Mouse (Mus musculus) right cerebral cortex, adult 2 months (tissue): ENCODE data around the gene Gm9970.
A peak's percentile ranks its signal among the peaks of the same experiment; 100 is the strongest.

ENCODE experiments used
- DNase-seq, 2 experiments: peaks; one replicate each; pipeline ENCODE4 v3.0.0; 2021 to 2022; ENCODE audit warnings: low spot score in 2 of 2

Gene Gm9970

DNA sequence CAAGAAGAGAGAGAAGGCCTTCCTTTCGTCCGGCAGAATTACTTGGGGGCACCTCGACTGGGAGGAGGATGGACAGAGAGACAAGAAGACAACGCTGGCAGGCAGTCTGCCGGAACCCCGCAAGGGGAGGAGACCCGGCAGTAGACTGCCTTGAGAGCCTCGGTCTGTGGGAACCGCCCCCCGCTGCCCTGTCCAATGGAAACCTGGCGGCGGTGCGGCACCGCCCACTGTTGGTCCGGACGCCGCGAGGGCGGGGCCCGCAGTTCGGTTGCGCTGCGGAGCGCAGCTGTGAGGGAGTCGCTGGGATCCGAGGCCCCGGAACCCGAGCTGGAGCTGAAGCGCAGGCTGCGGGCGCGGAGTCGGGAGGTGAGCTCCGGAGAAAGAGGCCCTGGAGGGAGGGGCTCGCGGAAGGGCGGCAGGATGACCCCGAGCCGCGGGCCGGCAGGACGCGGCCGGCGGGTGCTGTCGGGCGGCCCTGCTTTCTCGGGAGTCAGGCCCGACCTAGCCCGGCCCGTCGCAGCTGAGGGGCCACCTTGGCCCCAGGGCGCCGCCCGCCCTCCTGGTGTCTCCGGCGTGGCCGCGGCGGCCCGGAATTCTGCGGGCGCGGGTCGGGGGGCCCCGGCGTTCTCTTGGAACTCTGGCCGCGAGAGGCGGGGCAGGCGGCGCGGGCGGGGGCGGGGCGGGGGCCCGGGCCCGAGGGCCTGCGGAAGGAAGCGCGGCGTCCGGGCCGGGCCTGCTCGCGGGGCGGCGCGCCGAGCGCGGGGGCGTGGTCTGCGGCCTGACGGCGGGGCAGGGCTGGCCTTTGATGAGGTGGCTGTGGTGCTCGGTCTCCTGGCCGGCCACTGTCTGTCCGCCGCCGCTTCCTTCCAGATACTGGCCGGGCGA is at the start of gene Gm9970, which contains the start of gene Nrbp1:
Gene Gm9970, minus strand, starts transcription at position 596 of the 885 bp plus-strand sequence.
Gene Nrbp1, plus strand, starts transcription at position 228 of the 885 bp plus-strand sequence.
- DNase-seq, result peak; percentile 93 to 95

DNA sequence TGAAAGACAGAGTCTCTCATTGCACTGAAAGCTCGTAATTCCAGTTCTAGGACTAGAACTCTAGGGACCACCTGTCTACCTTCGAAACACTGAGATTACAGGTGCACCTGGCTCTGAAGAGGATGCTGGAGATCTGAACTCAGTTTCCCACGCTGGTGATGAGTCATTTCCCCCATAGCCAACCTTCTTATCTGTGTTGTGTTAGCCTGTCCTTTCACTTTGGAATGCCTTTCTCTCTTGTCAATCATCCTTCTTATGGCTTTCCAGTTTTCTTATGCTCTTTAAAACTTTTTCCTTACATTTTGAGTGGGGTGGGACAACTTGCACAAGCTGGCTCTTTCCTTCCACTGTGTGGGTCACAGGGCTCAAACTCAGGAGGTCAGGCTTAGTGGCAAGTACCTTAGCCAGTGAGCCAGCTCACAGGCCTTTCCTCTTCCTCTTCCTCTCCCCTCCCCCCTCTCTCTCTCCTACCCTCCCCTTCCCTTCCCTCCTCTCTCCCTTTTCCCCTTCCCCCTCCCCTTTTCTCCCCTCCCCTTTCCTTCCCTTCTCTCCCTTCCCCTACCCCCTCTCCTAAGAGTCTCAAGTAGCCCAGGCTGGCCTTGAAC is 48.7 kb upstream of the Gm9970 start:
- DNase-seq, result no peak

DNA sequence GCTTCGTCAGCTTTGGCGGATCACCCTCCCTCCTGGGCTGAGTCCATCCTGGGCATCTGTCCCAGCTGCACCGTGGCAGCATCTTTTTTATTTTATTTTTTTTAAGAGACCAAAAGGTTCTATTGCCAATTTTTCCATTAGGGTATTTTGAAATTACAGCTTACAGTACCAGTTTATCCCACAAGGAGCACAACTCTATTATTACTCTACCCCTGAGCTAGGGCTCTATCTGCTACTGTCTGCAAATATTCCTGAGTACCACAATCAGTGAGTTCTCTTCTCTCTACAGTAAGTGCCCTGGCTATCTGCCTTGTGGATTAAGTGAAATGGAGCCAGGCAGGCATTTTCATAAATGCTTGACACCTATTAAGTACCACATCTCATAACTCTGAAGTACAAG is 47.6 kb upstream of the Gm9970 start:
- no peak for DNase-seq

DNA sequence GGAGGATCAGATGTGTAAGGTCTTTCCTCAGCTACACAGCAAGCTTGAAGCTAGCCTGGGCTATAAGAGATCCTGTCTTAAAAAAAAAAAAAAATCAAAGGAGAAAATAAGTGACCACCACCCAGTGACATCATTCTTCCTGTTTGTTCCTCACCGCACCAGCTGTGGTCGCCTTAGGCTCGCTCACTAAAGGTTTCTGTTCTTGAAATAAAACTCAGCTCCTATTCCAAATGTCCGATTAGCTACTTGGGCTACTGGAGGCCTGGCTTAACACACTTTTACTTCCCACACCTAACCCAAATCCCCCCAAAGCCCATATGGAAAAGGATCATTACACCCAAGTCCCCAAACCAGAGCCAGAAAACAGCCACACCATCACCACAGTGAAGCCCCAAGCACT is 47.2 kb upstream of the Gm9970 start:
- DNase-seq, result no peak

DNA sequence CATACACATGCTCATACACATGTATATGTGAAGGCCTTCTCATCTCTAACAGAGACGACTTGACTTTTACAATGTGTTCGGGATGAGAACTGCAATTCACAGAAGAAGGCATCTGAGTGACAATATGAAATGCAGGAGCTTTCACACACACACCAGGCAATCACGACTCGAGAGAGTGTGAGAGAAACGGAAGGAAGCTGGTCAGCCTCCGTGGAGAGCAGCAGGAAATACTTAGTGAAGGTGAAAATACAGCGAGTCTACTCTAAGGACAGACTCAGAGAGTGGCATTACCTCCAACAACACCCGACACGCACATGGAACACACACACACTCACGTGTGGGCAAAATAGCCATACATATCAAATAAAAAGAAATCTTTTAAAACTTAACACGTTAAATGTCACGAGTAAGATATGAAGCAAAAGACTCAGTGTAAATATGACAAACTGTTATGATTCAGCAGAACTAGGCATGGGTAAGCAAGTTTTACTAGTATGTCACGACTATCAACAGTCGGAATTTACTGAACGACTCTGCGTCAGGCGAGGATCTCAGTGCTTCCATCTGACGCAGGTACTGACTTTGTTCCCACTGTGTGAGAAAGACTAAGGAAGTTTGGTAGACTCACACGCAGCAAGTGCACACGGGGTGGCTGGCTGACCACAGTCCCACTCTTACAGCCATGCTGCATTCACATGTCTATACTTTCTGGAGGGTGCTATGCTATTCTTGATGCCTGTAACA is 38.4 kb upstream of the Gm9970 start:
- DNase-seq, result no peak

DNA sequence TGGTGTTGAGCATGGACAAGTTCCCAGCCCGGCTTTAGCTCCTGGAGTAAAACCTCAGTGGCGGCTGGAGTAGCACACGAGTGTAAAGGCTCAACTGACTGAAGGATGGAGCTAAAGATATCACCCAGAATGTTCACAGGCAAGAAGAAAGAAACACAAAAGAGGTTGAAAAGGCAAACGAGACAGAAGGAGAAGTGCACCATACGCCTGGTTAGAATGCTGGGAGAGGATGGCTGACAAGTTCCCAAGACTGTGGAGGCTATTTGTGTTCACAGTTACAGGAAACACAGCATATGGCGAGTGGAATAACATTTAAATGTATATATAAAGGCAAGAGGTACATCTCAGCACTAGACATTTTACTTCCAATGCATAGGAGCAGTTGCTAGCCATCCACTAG is 32.0 kb upstream of the Gm9970 start:
- no peak for DNase-seq

DNA sequence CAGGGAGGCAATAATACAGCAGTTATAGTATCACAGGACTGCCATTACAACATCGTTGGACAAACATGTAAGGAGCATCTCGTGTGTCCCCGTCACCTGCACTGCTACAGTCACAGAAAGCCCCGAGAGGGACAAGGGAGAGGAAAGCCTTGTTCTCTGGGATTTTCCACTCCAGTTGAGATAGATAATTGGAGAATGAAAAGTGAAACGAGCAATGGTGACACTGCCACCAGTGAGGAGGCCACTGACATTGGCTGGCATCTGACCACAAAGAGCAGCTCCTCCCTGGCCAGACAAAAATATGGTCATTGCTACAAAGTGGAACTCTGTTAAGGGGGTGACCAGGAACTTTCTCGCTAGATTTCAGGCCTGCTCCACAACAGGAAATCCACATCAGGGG is 26.7 kb upstream of the Gm9970 start:
- no peak for DNase-seq

DNA sequence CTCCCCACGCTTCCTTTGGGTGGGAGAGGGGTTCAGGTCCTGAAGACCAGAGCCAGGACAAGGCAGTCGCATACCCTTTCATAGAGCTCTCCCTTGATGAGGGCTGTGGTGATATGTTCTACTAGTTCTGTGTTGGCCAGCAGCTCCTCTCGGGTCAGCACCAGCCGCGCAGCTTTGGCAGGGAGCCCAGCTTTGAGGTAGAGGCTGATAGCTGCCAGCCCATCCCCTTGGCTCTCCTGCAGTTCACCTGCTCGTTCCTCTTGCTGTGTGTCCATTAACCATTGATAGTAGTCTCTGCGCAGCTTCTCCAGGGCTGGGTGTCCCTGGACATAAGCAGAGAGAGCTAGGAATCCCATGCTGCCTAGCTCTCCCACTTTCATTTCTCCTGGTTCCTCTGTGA is 25.1 kb upstream of the Gm9970 start:
- no peak for DNase-seq

DNA sequence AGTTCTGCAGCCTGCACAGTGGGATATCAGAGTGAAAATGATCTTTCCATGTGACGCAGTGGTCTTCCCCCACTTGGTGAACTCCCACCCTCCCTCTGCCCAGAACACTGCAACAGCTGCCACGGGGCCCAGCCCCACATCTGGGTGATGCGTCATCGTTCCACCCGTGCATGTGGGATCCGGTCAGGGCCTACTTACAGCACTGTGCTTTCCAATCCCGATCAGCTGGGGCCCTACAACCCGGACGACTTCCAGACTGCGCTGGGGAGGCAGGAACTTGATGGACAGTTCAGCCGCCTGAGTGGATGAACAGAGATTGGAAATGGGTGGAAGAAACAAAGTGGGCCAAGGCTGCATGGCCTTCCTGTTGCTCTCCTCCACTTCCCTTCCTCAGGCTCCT is 16.6 kb upstream of the Gm9970 start:
- no peak for DNase-seq

DNA sequence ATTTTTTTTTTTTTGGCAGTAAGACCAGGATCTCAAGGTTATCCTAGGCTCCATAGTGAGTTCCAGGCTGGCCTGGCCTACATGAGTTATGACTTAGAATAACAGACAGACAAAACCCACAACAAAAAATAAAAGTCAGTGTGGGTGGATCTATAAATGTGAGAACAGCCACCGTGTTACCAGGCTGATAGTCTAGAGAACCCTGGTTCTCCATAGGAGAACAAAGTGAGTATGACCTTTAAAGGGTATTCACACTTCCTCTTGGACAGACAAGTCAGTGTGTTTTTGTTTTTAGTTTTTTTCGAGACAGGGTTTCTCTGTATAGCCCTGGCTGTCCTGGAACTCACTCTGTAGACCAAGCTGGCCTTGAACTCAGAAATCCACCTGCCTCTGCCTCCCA is 14.9 kb upstream of the Gm9970 start:
- DNase-seq, result no peak

DNA sequence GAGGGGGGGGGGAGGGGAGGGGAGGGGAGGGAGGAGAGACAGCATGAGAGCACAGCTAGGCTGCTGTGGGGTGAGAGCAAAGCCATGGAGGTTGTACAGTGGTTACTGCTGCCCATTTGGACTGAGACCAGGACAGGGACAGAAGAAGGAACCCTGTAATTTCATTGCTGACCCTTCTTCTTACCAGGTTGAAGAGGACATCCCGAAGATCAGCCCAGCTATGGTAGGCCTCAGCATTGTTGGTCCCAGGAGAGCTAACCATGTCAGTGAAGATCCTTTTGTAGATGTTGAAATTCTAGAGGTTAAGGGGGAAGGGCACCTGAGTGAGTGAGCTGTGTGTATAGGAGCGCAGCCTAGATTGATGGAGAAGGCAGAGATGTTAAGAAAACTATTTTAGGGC is 14.3 kb upstream of the Gm9970 start:
- DNase-seq, result no peak

DNA sequence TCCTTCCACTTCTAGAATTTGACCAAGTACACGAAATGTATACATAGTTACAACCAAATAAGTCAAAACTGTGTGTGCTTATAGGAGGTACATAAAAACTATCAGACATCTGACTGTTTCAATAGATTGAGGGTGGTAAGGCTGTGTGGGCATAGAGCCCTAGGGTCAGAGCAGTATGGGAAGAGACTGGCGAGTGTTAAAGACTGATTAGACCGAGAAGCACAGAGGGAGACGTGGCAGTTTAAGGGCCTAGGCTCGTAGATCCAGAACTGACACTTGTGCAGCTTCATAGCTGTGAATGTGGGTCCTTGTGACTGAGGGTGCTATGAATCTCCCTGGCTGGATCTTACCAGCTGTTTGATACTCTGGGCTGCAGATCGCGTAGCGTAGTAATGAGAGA is 13.9 kb upstream of the Gm9970 start:
- DNase-seq, result no peak

DNA sequence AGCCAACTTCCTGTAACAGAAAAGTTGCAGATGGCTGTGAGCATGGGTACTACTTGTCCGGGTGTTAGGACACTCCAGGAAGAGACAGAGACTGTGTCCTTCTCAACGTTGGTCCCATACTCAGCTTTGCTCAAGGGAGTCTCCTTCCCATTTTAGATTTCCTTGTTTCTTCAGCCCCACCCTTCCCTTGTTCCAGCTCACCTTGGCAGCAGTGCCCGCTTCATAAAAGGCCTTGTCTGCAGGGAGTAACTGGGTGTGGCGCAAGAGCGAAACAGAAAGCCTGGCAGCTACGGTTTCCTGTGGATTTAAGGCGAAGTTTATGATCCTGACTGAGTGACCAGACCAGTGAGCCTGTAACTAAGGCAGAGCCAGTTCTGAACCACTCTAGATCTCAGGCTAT is 13.4 kb upstream of the Gm9970 start:
- no peak for DNase-seq

DNA sequence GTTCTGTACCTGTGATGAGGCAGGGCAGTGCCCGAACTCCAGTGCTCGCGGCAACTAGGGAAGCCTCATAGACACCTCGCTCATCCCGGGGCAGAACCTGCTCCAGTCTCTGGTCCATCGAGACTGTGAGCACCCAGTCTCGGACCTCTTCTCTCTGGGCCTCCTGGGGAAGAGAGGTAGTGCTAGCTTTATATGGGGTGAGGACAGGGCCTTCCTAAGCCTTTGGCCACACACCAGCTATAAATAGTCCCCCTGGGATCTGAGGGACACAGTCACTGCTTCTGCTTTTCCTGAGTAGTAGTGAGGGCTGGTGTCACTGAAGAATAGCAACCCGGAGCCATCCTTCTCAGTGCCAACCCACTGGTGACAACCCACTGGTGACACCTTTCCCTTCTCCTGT is 12.8 kb upstream of the Gm9970 start:
- DNase-seq, result no peak

DNA sequence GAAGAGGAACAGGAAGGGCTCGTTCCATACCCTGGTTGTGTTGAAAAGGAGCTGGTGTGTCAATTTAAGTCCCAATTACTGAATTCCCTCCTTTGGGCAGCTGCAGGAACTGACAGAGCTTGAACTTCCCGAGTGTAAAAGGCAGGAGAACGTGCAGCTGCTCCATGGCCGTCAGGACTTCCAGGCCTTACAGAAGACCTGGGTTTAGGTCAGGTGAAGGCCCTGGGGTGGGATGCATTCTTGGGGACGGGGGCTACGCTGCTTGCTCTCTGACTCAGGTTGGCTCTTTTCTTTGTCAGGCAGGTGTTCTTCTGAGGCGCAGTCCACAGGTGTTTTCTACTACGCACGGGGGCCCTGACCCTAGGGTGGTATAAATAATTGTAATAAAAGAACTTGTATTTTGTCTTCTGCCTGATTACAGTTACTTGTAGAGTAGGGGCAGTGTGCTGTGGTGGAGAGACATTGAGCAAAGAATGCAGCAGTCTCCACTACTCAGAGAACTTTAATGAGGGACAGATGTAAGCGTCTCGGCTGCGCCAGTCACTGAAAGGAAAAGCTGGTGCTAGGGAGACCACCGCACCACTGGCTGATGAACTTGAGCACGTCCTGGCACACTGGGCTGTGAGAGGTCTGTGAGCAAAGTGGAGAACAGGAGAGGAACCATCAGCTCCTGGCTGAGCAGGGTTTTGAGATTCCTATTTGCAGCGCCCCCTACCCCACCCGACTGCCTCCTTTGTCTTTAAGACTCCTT is 11.9 kb upstream of the Gm9970 start:
- no peak for DNase-seq

DNA sequence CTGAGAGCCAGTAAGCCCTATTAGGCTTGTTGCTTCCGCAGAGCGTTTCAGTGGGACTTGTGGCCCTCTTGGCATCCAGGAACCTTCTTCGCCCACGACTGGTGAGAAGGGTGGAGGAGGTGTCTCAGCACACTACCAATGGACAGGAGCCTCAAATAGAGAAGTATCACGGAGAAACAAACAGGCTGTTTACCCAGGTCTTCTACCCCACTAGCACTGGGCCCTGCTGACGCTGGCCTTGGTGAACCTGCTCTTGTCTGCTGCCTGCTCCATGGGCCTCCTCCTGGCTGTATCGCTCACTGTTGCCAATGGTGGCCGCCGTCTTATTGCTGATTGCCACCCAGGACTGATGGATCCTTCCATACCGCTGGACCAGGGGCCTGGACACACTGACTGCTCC is 11.1 kb upstream of the Gm9970 start:
- DNase-seq, result no peak

DNA sequence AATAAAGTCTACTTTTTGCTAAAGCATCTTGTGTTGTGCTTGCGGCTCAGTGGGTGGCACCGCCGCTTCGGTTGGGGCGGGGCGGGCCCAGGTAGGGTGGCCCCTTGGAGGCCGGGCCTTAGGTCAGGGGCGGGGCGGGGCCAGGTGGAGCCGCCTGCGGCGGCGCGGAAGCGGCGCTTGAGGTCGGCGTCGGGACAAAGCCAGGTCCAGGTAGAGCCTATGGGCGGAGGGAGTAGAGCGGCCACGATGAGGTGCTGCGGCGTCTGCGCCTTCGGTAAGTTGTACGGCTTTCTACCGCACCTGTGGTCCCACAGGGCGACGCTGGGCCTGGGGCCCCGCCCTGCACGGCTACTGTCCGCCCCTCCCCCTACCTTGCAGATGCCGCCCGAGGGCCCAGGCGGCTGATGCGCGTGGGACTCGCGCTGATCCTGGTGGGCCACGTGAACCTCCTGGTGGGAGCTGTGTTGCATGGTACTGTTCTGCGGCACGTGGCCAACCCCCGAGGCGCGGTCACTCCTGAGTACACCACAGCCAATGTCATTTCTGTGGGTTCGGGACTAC is 10.6 kb upstream of the Gm9970 start, which contains the start of gene Krtcap3:
Gene Krtcap3, plus strand, starts transcription at position 151 of the 561 bp plus-strand sequence.
- no peak for DNase-seq

DNA sequence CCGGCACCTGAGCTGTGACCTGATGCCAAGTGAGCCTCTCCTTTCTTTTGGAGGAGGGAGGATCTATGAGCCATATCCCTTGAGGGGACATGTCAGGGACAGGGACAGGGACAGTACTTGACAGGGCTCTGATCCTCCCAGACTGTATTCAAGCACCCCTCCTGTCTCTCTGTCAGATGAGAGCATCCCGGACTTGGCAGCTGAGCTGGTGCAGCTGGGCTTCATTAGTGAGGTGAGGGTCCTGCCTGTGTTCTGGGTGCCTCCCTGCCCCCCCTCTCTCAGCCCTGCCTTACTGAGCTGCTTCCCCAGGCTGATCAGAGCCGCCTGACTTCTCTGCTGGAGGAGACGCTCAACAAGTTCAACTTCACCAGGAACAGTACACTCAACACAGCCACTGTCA is 9.7 kb upstream of the Gm9970 start:
- DNase-seq, result no peak

DNA sequence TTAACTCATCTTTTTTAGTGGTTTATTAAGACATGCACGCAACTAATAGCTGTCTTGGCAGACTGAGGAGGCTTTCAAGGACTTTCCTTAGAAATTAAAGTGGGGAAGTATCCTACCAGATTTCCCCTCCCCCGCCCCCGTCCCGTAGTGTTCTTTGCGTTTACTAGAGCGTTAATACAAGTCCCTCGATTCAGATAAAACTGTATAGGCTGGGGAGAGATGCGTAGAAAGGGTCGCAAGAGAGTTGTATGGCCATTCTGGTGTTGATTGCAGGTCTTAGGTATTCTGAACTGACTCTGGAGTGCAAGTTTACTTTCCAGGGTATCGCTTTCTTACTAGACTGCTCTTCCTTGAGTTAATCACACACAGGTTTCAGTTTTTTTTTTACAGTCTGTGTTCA is 1.2 kb upstream of the Gm9970 start:
- DNase-seq, result no peak

DNA sequence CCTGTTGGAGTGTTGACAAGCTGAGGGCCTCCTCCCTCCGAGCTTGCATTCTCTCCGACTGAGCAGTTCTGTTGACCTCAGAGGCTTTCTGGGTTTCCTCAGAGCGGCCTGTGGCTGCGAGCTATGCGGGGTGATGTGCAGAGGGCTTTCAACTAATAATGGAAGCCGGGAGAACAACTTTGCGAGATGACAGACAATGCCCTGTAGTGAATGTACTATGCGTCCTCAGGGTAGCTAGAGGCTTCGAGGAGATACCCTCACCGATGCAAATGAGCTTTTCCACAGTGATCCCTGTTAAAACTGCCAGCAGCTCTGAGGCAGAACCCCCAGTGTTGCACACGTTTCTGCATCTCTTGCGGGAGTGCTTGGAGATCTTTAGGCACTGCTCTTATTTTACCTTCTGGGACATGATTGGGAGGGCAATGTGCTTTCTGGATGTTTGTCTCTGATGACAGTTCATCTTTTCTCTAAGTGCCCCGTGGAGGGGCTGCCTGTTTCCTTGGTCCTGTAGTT is 546 bp upstream of the Gm9970 start:
- DNase-seq, result no peak

DNA sequence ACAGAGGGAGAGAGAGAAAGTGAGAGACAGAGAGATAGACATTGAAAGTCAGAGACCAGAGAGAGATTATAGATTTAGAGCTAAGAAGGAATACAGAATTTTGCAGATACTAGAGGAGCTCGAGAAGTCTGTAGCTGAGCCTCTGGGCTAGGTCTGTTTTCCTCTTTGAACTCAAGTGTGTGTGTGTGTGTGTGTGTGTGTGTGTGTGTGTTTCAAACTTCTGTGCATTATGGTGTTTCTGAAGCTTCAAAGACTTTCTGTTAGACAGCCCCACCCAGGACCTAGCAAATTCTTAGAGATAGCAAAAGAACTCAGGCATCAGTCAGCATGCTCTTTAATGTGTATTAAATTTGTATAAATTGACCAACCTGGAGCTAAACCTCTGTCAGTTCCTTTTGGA is 14.4 kb downstream of the Gm9970 start:
- DNase-seq, result no peak
